Mouse (Mus musculus) liver, embryonic 15.5 days (tissue): ENCODE measurements around the gene Dlg2. TPM values are rescaled to one million over a fixed set of nuclear protein-coding genes. Genes with fewer than 3 reads are reported as not detected.
"Not testable (repeated sequence)": the region's sequence is repeated elsewhere in the genome, so short reads cannot be mapped to it uniquely, and the experiment has no call there.

ENCODE experiments used
- ATAC-seq: fragments of 200-750 bp; cut with Nextera tagmentation; 2 replicates; pipeline ENCODE4 v1.8.0; 2017; ENCODE audit warnings: moderate number of reproducible peaks, mild to moderate bottlenecking, moderate library complexity; ENCODE audit not compliant: insufficient read depth
- H3K27ac ChIP-seq: fragments of 300-500 bp; sonication (generic); replicated peaks from 2 replicates; pipeline ENCODE4 v1.5.1; 2015; ENCODE audit warnings: mild to moderate bottlenecking, inconsistent platforms
- H3K27me3 ChIP-seq: fragments of 300-500 bp; sonication (generic); 2 replicates; pipeline ENCODE4 v1.6.1; 2015; ENCODE audit warnings: mild to moderate bottlenecking, inconsistent platforms
- H3K36me3 ChIP-seq: fragments of 300-500 bp; sonication (generic); replicated peaks from 2 replicates; pipeline ENCODE4 v1.6.1; 2015; ENCODE audit warnings: moderate library complexity, mild to moderate bottlenecking, inconsistent platforms
- H3K4me1 ChIP-seq: fragments of 300-500 bp; sonication (generic); replicated peaks from 2 replicates; pipeline ENCODE4 v1.6.1; 2015; ENCODE audit warnings: inconsistent platforms
- H3K4me2 ChIP-seq: fragments of 300-500 bp; sonication (generic); 2 replicates; pipeline ENCODE4 v1.6.1; 2015; ENCODE audit warnings: moderate library complexity, mild to moderate bottlenecking, inconsistent platforms
- H3K4me3 ChIP-seq: fragments of 300-500 bp; sonication (generic); replicated peaks from 2 replicates; pipeline ENCODE4 v1.5.1; 2015; ENCODE audit warnings: mild to moderate bottlenecking, inconsistent platforms
- H3K9ac ChIP-seq: fragments of 300-500 bp; sonication (generic); 2 replicates; pipeline ENCODE4 v1.6.1; 2015; ENCODE audit warnings: moderate library complexity, mild to moderate bottlenecking, inconsistent platforms
- H3K9me3 ChIP-seq: fragments of 300-500 bp; sonication (generic); replicated peaks from 2 replicates; pipeline ENCODE4 v1.6.1; 2016; ENCODE audit warnings: inconsistent platforms
- WGBS: fragments of 180-500 bp; shearing (Covaris S2); methylation state at CpG from one replicate; pipeline ENCODE4 v1.1.7; 2015; ENCODE audit warnings: mixed read lengths; ENCODE audit not compliant: insufficient replicate concordance; 5-methylcytosine and 5-hydroxymethylcytosine counted together
- polyA plus RNA-seq: library from polyadenylated mRNA; unstranded; fragments of >200 nt; fragmentation: Nextera tagmentation; extraction: Ambion mirVana; gene quantifications from 2 replicates; pipeline ENCODE4 v1.2.1, GENCODE M21; 2015

Dlg2 gene
- polyA plus RNA-seq, 1 experiment from 2014 or later, result 0.60 TPM

GRCm38 (mm10) chr7:90843345-90844293, 367.1 kb downstream of the Dlg2 start:
- Histone ChIP-seq H3K36me3 (no peaks in the 10 kb centered on the region), H3K9ac (no peak overlapping the region), H3K4me3 (no peak overlapping the region), H3K27me3 (no peaks in the 10 kb centered on the region), H3K9me3 (no peaks in the 10 kb centered on the region), H3K4me2 (no peak overlapping the region), H3K27ac (no peak overlapping the region), H3K4me1 (no peaks in the 10 kb centered on the region)
- 41% methylated on average over 5 of the region's 5 CpGs for WGBS
- ATAC-seq, result no peak

GRCm38 (mm10) chr7:90876796-90877195, 400.3 kb downstream of the Dlg2 start:
- not testable (repeated sequence) for H3K36me3 ChIP-seq, H3K27ac ChIP-seq, H3K27me3 ChIP-seq, H3K9me3 ChIP-seq, H3K9ac ChIP-seq, H3K4me2 ChIP-seq, ATAC-seq, H3K4me3 ChIP-seq, H3K4me1 ChIP-seq
- 40% methylated on average over 4 of the region's 4 CpGs for WGBS

- no peaks in the 10 kb centered on the region for H3K36me3 ChIP-seq
- H3K9me3 ChIP-seq, result no peaks in the 10 kb centered on the region
- no peak overlapping the region for H3K9ac ChIP-seq
- no peaks in the 10 kb centered on the region for H3K4me1 ChIP-seq
- 40% methylated on average over 3 of the region's 3 CpGs for WGBS
- H3K27ac ChIP-seq, result no peak overlapping the region
- no peak overlapping the region for H3K4me2 ChIP-seq
- no peak for ATAC-seq
- peaks cover 11% of the 10 kb centered on the region for H3K27me3 ChIP-seq
- H3K4me3 ChIP-seq, result no peak overlapping the region
Measured at GRCm38 (mm10) chr7:90882740-90883139, 406.3 kb downstream of the Dlg2 start.

- Histone ChIP-seq H3K36me3 (no peaks in the 10 kb centered on the region), H3K27me3 (peaks cover 11% of the 10 kb centered on the region), H3K9me3 (no peaks in the 10 kb centered on the region), H3K27ac (no peak overlapping the region), H3K9ac (no peak overlapping the region), H3K4me3 (no peak overlapping the region), H3K4me2 (peak overlapping the region; percentile 47), H3K4me1 (no peaks in the 10 kb centered on the region)
- 2% methylated on average over 13 of the region's 13 CpGs for WGBS
- no peak for ATAC-seq
Measured at GRCm38 (mm10) chr7:90886396-90887006, 410.0 kb downstream of the Dlg2 start.

GRCm38 (mm10) chr7:90887007-90887720, 410.7 kb downstream of the Dlg2 start:
- H3K4me1 ChIP-seq, result no peaks in the 10 kb centered on the region
- no peaks in the 10 kb centered on the region for H3K36me3 ChIP-seq
- peaks cover 11% of the 10 kb centered on the region for H3K27me3 ChIP-seq
- H3K27ac ChIP-seq, result no peak overlapping the region
- ATAC-seq, result no peak
- H3K4me3 ChIP-seq, result no peak overlapping the region
- H3K4me2 ChIP-seq, result peak overlapping the region; percentile 47
- H3K9ac ChIP-seq, result no peak overlapping the region
- WGBS, result 2% methylated on average over 21 of the region's 21 CpGs
- H3K9me3 ChIP-seq, result no peaks in the 10 kb centered on the region

GRCm38 (mm10) chr7:90927441-90927840, 451.0 kb downstream of the Dlg2 start:
- no peaks in the 10 kb centered on the region for H3K27me3 ChIP-seq
- no peak overlapping the region for H3K27ac ChIP-seq
- WGBS, result 53% methylated on average over 4 of the region's 4 CpGs
- H3K4me2 ChIP-seq, result no peak overlapping the region
- no peaks in the 10 kb centered on the region for H3K9me3 ChIP-seq
- H3K36me3 ChIP-seq, result no peaks in the 10 kb centered on the region
- ATAC-seq, result no peak
- no peaks in the 10 kb centered on the region for H3K4me1 ChIP-seq
- H3K9ac ChIP-seq, result no peak overlapping the region
- H3K4me3 ChIP-seq, result no peak overlapping the region

- H3K27ac ChIP-seq, result no peak overlapping the region
- no peak overlapping the region for H3K9ac ChIP-seq
- H3K27me3 ChIP-seq, result no peaks in the 10 kb centered on the region
- WGBS, result 58% methylated on average over 5 of the region's 5 CpGs
- H3K4me1 ChIP-seq, result no peaks in the 10 kb centered on the region
- no peak for ATAC-seq
- no peak overlapping the region for H3K4me3 ChIP-seq
- no peak overlapping the region for H3K4me2 ChIP-seq
- no peaks in the 10 kb centered on the region for H3K9me3 ChIP-seq
- H3K36me3 ChIP-seq, result no peaks in the 10 kb centered on the region
Measured at GRCm38 (mm10) chr7:90940726-90941125, 464.3 kb downstream of the Dlg2 start.

GRCm38 (mm10) chr7:90947073-90947472, 470.6 kb downstream of the Dlg2 start:
- Histone ChIP-seq H3K4me2 (no peak overlapping the region), H3K27me3 (no peaks in the 10 kb centered on the region), H3K4me1 (no peaks in the 10 kb centered on the region), H3K36me3 (no peaks in the 10 kb centered on the region), H3K4me3 (no peak overlapping the region), H3K9ac (no peak overlapping the region), H3K9me3 (no peaks in the 10 kb centered on the region), H3K27ac (no peak overlapping the region)
- no peak for ATAC-seq
- WGBS, result 65% methylated on average over 8 of the region's 8 CpGs

- Histone ChIP-seq H3K4me1 (no peaks in the 10 kb centered on the region), H3K36me3 (no peaks in the 10 kb centered on the region), H3K4me2 (no peak overlapping the region), H3K9ac (no peak overlapping the region), H3K27ac (no peak overlapping the region), H3K27me3 (no peaks in the 10 kb centered on the region), H3K4me3 (no peak overlapping the region), H3K9me3 (no peaks in the 10 kb centered on the region)
- ATAC-seq, result no peak
- 61% methylated on average over 5 of the region's 5 CpGs for WGBS
Measured at GRCm38 (mm10) chr7:90949212-90949611, 472.7 kb downstream of the Dlg2 start.

GRCm38 (mm10) chr7:90977241-90977640, 500.8 kb downstream of the Dlg2 start:
- no peak for ATAC-seq
- Histone ChIP-seq H3K9me3 (no peaks in the 10 kb centered on the region), H3K27me3 (no peaks in the 10 kb centered on the region), H3K4me3 (no peak overlapping the region), H3K9ac (no peak overlapping the region), H3K4me2 (no peak overlapping the region), H3K36me3 (no peaks in the 10 kb centered on the region), H3K4me1 (no peaks in the 10 kb centered on the region), H3K27ac (no peak overlapping the region)

GRCm38 (mm10) chr7:90982069-90982468, 505.6 kb downstream of the Dlg2 start:
- no peak for ATAC-seq

More at GRCm38 (mm10) chr7:90982069-90982468, 505.6 kb downstream of the Dlg2 start:
- no peaks in the 10 kb centered on the region for H3K27me3 ChIP-seq
- no peak overlapping the region for H3K9ac ChIP-seq
- H3K27ac ChIP-seq, result no peak overlapping the region
- no peak overlapping the region for H3K4me3 ChIP-seq
- H3K4me1 ChIP-seq, result no peaks in the 10 kb centered on the region
- no peaks in the 10 kb centered on the region for H3K9me3 ChIP-seq
- H3K36me3 ChIP-seq, result no peaks in the 10 kb centered on the region
- H3K4me2 ChIP-seq, result no peak overlapping the region
